Mouse (Mus musculus): ENCODE measurements around the gene Mrvi1. TPM values are rescaled to one million over a fixed set of nuclear protein-coding genes. Genes with fewer than 3 reads are reported as not detected.

Mrvi1 gene
- polyA plus RNA-seq, 1 experiment, result 0.19 TPM

GRCm38 (mm10) chr7:110985581-110986265, 3.5 kb upstream of the Mrvi1 start:
- TF ChIP-seq CTCF (IDR thresholded peaks at IDR 0.05; ENCODE audit: low read depth, low read length), result no peak
- TF ChIP-seq EP300 (IDR thresholded peaks at IDR 0.05; ENCODE audit: insufficient read depth, low read depth, low read length), result no peak
- no peak for TF ChIP-seq POLR2A (IDR thresholded peaks at IDR 0.05; ENCODE audit: insufficient read depth, low read length)
- Histone ChIP-seq H3K27ac (ENCODE audit: insufficient read depth, low read length) (no peak overlapping the region), H3K9ac (ENCODE audit: low read depth, poor library complexity, severe bottlenecking) (no peak overlapping the region), H3K4me3 (ENCODE audit: low read depth, low read length) (no peak overlapping the region), H3K27me3 (ENCODE audit: control insufficient read depth, insufficient read depth, low read length, poor library complexity, severe bottlenecking) (no peaks in the 10 kb centered on the region), H3K36me3 (ENCODE audit: control insufficient read depth, insufficient read depth, low read length, poor library complexity, severe bottlenecking) (no peaks in the 10 kb centered on the region), H3K4me1 (ENCODE audit: control insufficient read depth, insufficient read depth, low read length) (no peaks in the 10 kb centered on the region), H3K9me3 (replicated peaks; ENCODE audit: control insufficient read depth, insufficient read depth, low read length, poor library complexity, severe bottlenecking) (no peaks in the 10 kb centered on the region)

GRCm38 (mm10) chr7:110983621-110984020, 1.4 kb upstream of the Mrvi1 start:
- Histone ChIP-seq H3K27ac (ENCODE audit: insufficient read depth, low read length) (no peak overlapping the region), H3K4me3 (ENCODE audit: low read depth, low read length) (no peak overlapping the region), H3K4me1 (ENCODE audit: control insufficient read depth, insufficient read depth, low read length) (no peaks in the 10 kb centered on the region), H3K9me3 (replicated peaks; ENCODE audit: control insufficient read depth, insufficient read depth, low read length, poor library complexity, severe bottlenecking) (no peaks in the 10 kb centered on the region), H3K27me3 (ENCODE audit: control insufficient read depth, insufficient read depth, low read length, poor library complexity, severe bottlenecking) (no peaks in the 10 kb centered on the region), H3K36me3 (ENCODE audit: control insufficient read depth, insufficient read depth, low read length, poor library complexity, severe bottlenecking) (no peaks in the 10 kb centered on the region), H3K9ac (ENCODE audit: low read depth, poor library complexity, severe bottlenecking) (no peak overlapping the region)
- TF ChIP-seq POLR2A (IDR thresholded peaks at IDR 0.05; ENCODE audit: insufficient read depth, low read length) (no peak), CTCF (IDR thresholded peaks at IDR 0.05; ENCODE audit: low read depth, low read length) (no peak), EP300 (IDR thresholded peaks at IDR 0.05; ENCODE audit: insufficient read depth, low read depth, low read length) (no peak)

- Histone ChIP-seq H3K4me1 (ENCODE audit: control insufficient read depth, insufficient read depth, low read length) (no peaks in the 10 kb centered on the region), H3K9me3 (replicated peaks; ENCODE audit: control insufficient read depth, insufficient read depth, low read length, poor library complexity, severe bottlenecking) (no peaks in the 10 kb centered on the region), H3K4me3 (ENCODE audit: low read depth, low read length) (no peak overlapping the region), H3K9ac (ENCODE audit: low read depth, poor library complexity, severe bottlenecking) (no peak overlapping the region), H3K36me3 (ENCODE audit: control insufficient read depth, insufficient read depth, low read length, poor library complexity, severe bottlenecking) (no peaks in the 10 kb centered on the region), H3K27me3 (ENCODE audit: control insufficient read depth, insufficient read depth, low read length, poor library complexity, severe bottlenecking) (no peaks in the 10 kb centered on the region), H3K27ac (ENCODE audit: insufficient read depth, low read length) (no peak overlapping the region)
- no peak for TF ChIP-seq EP300 (IDR thresholded peaks at IDR 0.05; ENCODE audit: insufficient read depth, low read depth, low read length)
- no peak for TF ChIP-seq POLR2A (IDR thresholded peaks at IDR 0.05; ENCODE audit: insufficient read depth, low read length)
- TF ChIP-seq CTCF (IDR thresholded peaks at IDR 0.05; ENCODE audit: low read depth, low read length), result peak; percentile 44
Measured at GRCm38 (mm10) chr7:110982764-110983163, 503 bp upstream of the Mrvi1 start.

- Histone ChIP-seq H3K9me3 (replicated peaks; ENCODE audit: control insufficient read depth, insufficient read depth, low read length, poor library complexity, severe bottlenecking) (no peaks in the 10 kb centered on the region), H3K36me3 (ENCODE audit: control insufficient read depth, insufficient read depth, low read length, poor library complexity, severe bottlenecking) (no peaks in the 10 kb centered on the region), H3K27me3 (ENCODE audit: control insufficient read depth, insufficient read depth, low read length, poor library complexity, severe bottlenecking) (no peaks in the 10 kb centered on the region), H3K9ac (ENCODE audit: low read depth, poor library complexity, severe bottlenecking) (no peak overlapping the region), H3K4me3 (ENCODE audit: low read depth, low read length) (no peak overlapping the region), H3K4me1 (ENCODE audit: control insufficient read depth, insufficient read depth, low read length) (no peaks in the 10 kb centered on the region), H3K27ac (ENCODE audit: insufficient read depth, low read length) (no peak overlapping the region)
- TF ChIP-seq CTCF (IDR thresholded peaks at IDR 0.05; ENCODE audit: low read depth, low read length), result no peak
- no peak for TF ChIP-seq EP300 (IDR thresholded peaks at IDR 0.05; ENCODE audit: insufficient read depth, low read depth, low read length)
- no peak for TF ChIP-seq POLR2A (IDR thresholded peaks at IDR 0.05; ENCODE audit: insufficient read depth, low read length)
Measured at GRCm38 (mm10) chr7:110981036-110981435, 1.2 kb downstream of the Mrvi1 start.

- Histone ChIP-seq H3K9ac (ENCODE audit: low read depth, poor library complexity, severe bottlenecking) (no peak overlapping the region), H3K36me3 (ENCODE audit: control insufficient read depth, insufficient read depth, low read length, poor library complexity, severe bottlenecking) (no peaks in the 10 kb centered on the region), H3K4me3 (ENCODE audit: low read depth, low read length) (no peak overlapping the region), H3K27me3 (ENCODE audit: control insufficient read depth, insufficient read depth, low read length, poor library complexity, severe bottlenecking) (no peaks in the 10 kb centered on the region), H3K9me3 (replicated peaks; ENCODE audit: control insufficient read depth, insufficient read depth, low read length, poor library complexity, severe bottlenecking) (no peaks in the 10 kb centered on the region), H3K27ac (ENCODE audit: insufficient read depth, low read length) (no peak overlapping the region), H3K4me1 (ENCODE audit: control insufficient read depth, insufficient read depth, low read length) (no peaks in the 10 kb centered on the region)
- TF ChIP-seq POLR2A (IDR thresholded peaks at IDR 0.05; ENCODE audit: insufficient read depth, low read length) (no peak), EP300 (IDR thresholded peaks at IDR 0.05; ENCODE audit: insufficient read depth, low read depth, low read length) (no peak), CTCF (IDR thresholded peaks at IDR 0.05; ENCODE audit: low read depth, low read length) (no peak)
Measured at GRCm38 (mm10) chr7:110977699-110978392, 4.4 kb downstream of the Mrvi1 start.

GRCm38 (mm10) chr7:110973450-110973849, 8.8 kb downstream of the Mrvi1 start:
- no peaks in the 10 kb centered on the region for H3K9me3 ChIP-seq (replicated peaks; ENCODE audit: control insufficient read depth, insufficient read depth, low read length, poor library complexity, severe bottlenecking)
- no peak overlapping the region for H3K9ac ChIP-seq (ENCODE audit: low read depth, poor library complexity, severe bottlenecking)
- no peak overlapping the region for H3K4me3 ChIP-seq (ENCODE audit: low read depth, low read length)
- no peaks in the 10 kb centered on the region for H3K4me1 ChIP-seq (ENCODE audit: control insufficient read depth, insufficient read depth, low read length)
- TF ChIP-seq POLR2A (IDR thresholded peaks at IDR 0.05; ENCODE audit: insufficient read depth, low read length) (no peak), CTCF (IDR thresholded peaks at IDR 0.05; ENCODE audit: low read depth, low read length) (no peak), EP300 (IDR thresholded peaks at IDR 0.05; ENCODE audit: insufficient read depth, low read depth, low read length) (no peak)
- H3K27ac ChIP-seq (ENCODE audit: insufficient read depth, low read length), result no peak overlapping the region
- no peaks in the 10 kb centered on the region for H3K36me3 ChIP-seq (ENCODE audit: control insufficient read depth, insufficient read depth, low read length, poor library complexity, severe bottlenecking)
- H3K27me3 ChIP-seq (ENCODE audit: control insufficient read depth, insufficient read depth, low read length, poor library complexity, severe bottlenecking), result no peaks in the 10 kb centered on the region

Data from ES-Bruce4 (cell line).